Mouse (Mus musculus) stomach, postnatal 0 days (tissue): Measurements from ENCODE around the gene Gstm6. TPM values are rescaled to one million over a fixed set of nuclear protein-coding genes. Genes with fewer than 3 reads are reported as not detected.

ENCODE experiments used
- ATAC-seq: fragments of 200-750 bp; cut with Nextera tagmentation; 2 replicates; pipeline ENCODE4 v1.8.0; 2017; ENCODE audit not compliant: low FRiP score, low TSS enrichment
- DNase-seq: peaks from one replicate; pipeline ENCODE4 v3.0.0-alpha.2; 2016; ENCODE audit warnings: low spot score
- H3K27ac ChIP-seq: fragments of 300-500 bp; sonication (generic); replicated peaks from 2 replicates; pipeline ENCODE4 v1.5.1; 2014; ENCODE audit warnings: mild to moderate bottlenecking, control low read depth
- H3K27me3 ChIP-seq: fragments of 300-500 bp; sonication (generic); 2 replicates; pipeline ENCODE4 v1.6.1; 2014; ENCODE audit warnings: low read length; ENCODE audit not compliant: control insufficient read depth, insufficient read depth
- H3K36me3 ChIP-seq: fragments of 300-500 bp; sonication (generic); 2 replicates; pipeline ENCODE4 v1.6.1; 2014; ENCODE audit warnings: low read length, mixed read lengths; ENCODE audit not compliant: control insufficient read depth, insufficient read depth
- H3K4me1 ChIP-seq: fragments of 300-500 bp; sonication (generic); replicated peaks from 2 replicates; pipeline ENCODE4 v1.6.1; 2014; ENCODE audit warnings: antibody characterized with exemption; ENCODE audit not compliant: control insufficient read depth, insufficient read depth
- H3K4me2 ChIP-seq: fragments of 300-500 bp; sonication (generic); replicated peaks from 2 replicates; pipeline ENCODE4 v1.6.1; 2014; ENCODE audit warnings: low read depth, mild to moderate bottlenecking, control low read depth, moderate library complexity
- H3K4me3 ChIP-seq: fragments of 300-500 bp; sonication (generic); 2 replicates; pipeline ENCODE4 v1.5.1; 2014; ENCODE audit warnings: low read depth, low read length, control low read depth
- H3K9ac ChIP-seq: fragments of 300-500 bp; sonication (generic); 2 replicates; pipeline ENCODE4 v1.6.1; 2014; ENCODE audit warnings: mild to moderate bottlenecking, low read length, control low read depth, mixed read lengths
- H3K9me3 ChIP-seq: fragments of 300-500 bp; sonication (generic); 2 replicates; pipeline ENCODE4 v1.6.1; 2016; ENCODE audit warnings: low read length; ENCODE audit not compliant: control insufficient read depth
- CTCF ChIP-seq: IDR thresholded peaks from 2 replicates; pipeline ENCODE4 v1.5.1; 2016; ENCODE audit warnings: antibody characterized with exemption, low read depth, mild to moderate bottlenecking, moderate library complexity
- EP300 ChIP-seq: optimal IDR thresholded peaks from 2 replicates; pipeline ENCODE3; 2016; ENCODE audit warnings: antibody characterized with exemption
- WGBS: fragments of 180-500 bp; shearing (Covaris S2); extraction: QIAGEN DNeasy Blood & Tissue Kit; methylation state at CpG from one replicate; pipeline ENCODE4 v1.1.7; 2014; 5-methylcytosine and 5-hydroxymethylcytosine counted together
- polyA plus RNA-seq: library from polyadenylated mRNA; unstranded; fragments of >200 nt; fragmentation: Nextera tagmentation; extraction: Ambion mirVana; gene quantifications from 2 replicates; pipeline ENCODE4 v1.2.1, GENCODE M21; 2015

Gstm6 gene
- polyA plus RNA-seq, 1 experiment from 2014 or later = 13.7 TPM

GRCm38 (mm10) chr3:107917783-107918408 is 25.7 kb downstream of the Gstm6 start:
- Histone ChIP-seq H3K27ac (no peak overlapping the region), H3K27me3 (no peaks in the 10 kb centered on the region), H3K36me3 (no peaks in the 10 kb centered on the region), H3K4me2 (no peak overlapping the region), H3K9ac (no peak overlapping the region), H3K4me1 (no peaks in the 10 kb centered on the region), H3K9me3 (no peaks in the 10 kb centered on the region), H3K4me3 (no peak overlapping the region)
- TF ChIP-seq EP300 (no peak), CTCF (peak; percentile 91)
- 54% methylated on average over 7 of the region's 7 CpGs for WGBS
- peak; percentile 59 for DNase-seq
- peak; percentile 61 for ATAC-seq

DNA sequence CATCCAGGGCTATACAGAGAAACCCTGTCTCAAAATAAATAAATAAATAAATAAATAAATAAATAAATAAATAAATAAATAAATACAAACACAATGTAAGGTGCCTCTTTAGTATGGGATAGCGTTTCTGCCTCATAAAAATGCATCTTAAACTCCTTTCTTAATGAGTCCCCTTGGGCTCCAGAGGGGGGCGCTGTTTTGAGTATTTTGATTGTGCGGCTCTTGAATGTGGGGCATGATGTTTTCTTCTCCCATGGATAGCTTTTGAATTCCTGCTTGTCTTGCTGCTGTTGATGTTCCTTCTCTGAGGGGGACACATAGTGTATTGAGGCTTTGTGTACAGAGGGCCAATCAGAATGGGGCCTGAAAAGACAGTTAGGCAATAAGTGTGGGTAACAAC is 26.5 kb downstream of the Gstm6 start:
- H3K4me1 ChIP-seq = no peaks in the 10 kb centered on the region
- no peak overlapping the region for H3K4me3 ChIP-seq
- H3K27ac ChIP-seq = no peak overlapping the region
- TF ChIP-seq CTCF = peak; percentile 55
- no peak for TF ChIP-seq EP300
- no peaks in the 10 kb centered on the region for H3K36me3 ChIP-seq
- no peak overlapping the region for H3K9ac ChIP-seq
- DNase-seq (no peak), ATAC-seq (no peak)
- no peak overlapping the region for H3K4me2 ChIP-seq
- 79% methylated on average over 3 of the region's 3 CpGs for WGBS
- no peaks in the 10 kb centered on the region for H3K27me3 ChIP-seq
- H3K9me3 ChIP-seq = no peaks in the 10 kb centered on the region

GRCm38 (mm10) chr3:107916674-107917073 is 26.9 kb downstream of the Gstm6 start:
- ATAC-seq (no peak), DNase-seq (no peak)
- Histone ChIP-seq H3K4me1 (no peaks in the 10 kb centered on the region), H3K27ac (0 out of 2 replicates have a peak overlapping the region, but pooled peaks have one; percentile 40), H3K4me2 (no peak overlapping the region), H3K4me3 (no peak overlapping the region), H3K27me3 (no peaks in the 10 kb centered on the region), H3K9me3 (no peaks in the 10 kb centered on the region), H3K9ac (no peak overlapping the region), H3K36me3 (no peaks in the 10 kb centered on the region)
- 65% methylated on average over 15 of the region's 15 CpGs for WGBS
- TF ChIP-seq CTCF (no peak), EP300 (no peak)

DNA sequence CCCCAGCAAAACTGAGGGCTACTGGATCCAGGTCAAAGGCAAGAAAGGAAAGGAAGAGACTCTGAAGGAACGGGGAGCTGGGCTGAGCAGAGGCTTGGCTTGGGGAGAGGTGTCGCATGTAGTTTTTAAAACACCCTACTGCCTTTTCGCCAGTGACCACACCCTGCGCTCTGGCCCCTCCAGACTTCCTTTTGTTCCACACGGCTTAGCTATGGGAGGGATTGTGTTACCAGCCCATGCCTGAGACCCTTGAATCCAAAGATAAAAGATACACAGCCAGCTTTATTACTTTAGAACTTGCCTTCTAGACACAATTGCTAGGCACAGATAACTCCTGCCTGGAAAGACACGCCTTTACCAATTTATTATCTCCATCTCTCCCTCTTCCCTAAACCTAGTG is 37.6 kb downstream of the Gstm6 start:
- H3K36me3 ChIP-seq = no peaks in the 10 kb centered on the region
- DNase-seq = no peak
- 62% methylated on average over 6 of the region's 6 CpGs for WGBS
- no peak overlapping the region for H3K4me2 ChIP-seq
- no peaks in the 10 kb centered on the region for H3K4me1 ChIP-seq
- H3K27ac ChIP-seq = no peak overlapping the region
- no peak for TF ChIP-seq EP300
- TF ChIP-seq CTCF = no peak
- H3K9me3 ChIP-seq = no peaks in the 10 kb centered on the region
- no peak overlapping the region for H3K9ac ChIP-seq
- no peak for ATAC-seq
- no peak overlapping the region for H3K4me3 ChIP-seq
- no peaks in the 10 kb centered on the region for H3K27me3 ChIP-seq

DNA sequence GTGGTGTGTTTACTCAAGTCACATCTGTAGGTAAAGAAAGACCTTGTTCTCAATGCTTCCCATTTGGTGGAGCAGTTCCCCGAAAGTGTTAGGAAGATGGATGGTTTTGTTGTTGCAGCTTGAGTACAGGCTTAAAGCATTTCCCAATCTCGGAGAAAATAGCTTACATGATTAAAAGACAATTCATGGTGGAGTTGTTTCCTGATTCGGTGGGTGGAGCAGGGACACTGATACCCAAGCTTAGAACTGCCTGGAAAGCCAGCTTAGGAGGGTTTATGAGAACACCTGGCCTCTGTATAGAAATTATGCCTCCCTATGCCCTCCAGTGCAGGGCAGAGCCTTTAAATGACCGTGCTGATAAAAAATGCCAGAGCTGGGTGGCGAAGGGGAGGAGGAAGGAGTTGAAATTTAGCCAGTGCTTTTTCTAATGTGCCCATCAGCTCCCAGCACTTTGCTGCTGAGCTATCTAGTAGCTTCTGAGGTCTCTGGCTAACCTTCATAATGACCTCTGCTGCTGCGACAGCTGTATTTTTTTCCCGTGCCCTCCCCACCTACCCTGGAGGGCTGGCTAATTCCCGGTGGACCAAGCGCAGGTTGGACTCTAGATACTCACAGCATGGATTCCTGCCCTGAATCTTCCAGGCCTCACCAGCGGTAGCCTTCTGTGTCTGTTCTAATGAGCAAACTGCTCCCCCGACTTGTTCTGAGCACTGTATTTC is 42.4 kb downstream of the Gstm6 start:
- no peak for ATAC-seq
- H3K36me3 ChIP-seq = no peaks in the 10 kb centered on the region
- H3K9me3 ChIP-seq = no peaks in the 10 kb centered on the region
- H3K9ac ChIP-seq = no peak overlapping the region
- H3K27ac ChIP-seq = no peak overlapping the region
- H3K27me3 ChIP-seq = no peaks in the 10 kb centered on the region
- H3K4me3 ChIP-seq = no peak overlapping the region
- no peak overlapping the region for H3K4me2 ChIP-seq
- TF ChIP-seq CTCF = no peak
- TF ChIP-seq EP300 = no peak
- WGBS = 55% methylated on average over 11 of the region's 11 CpGs
- no peaks in the 10 kb centered on the region for H3K4me1 ChIP-seq
- DNase-seq = no peak

DNA sequence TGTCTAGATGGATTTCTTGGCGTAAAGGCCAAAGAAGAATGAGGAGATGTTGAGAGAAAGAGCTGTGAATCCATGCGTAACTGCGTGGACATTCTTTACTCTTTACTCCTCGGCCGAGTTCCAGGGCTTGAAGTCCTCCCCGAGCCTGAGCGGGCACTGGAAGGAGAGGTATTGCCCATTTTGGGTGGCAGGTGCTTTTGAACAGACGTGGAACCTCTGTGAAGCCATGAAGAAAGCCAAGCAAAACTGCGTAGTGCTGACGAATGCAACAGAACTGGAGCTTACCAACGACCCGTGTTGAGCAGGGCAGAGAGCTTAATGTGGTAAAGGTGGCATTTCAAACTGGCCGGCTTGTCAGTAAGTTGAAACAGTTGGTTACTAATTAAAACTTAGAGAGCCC is 44.9 kb downstream of the Gstm6 start:
- Histone ChIP-seq H3K4me1 (no peaks in the 10 kb centered on the region), H3K9ac (no peak overlapping the region), H3K27me3 (no peaks in the 10 kb centered on the region), H3K4me2 (no peak overlapping the region), H3K9me3 (no peaks in the 10 kb centered on the region), H3K36me3 (no peaks in the 10 kb centered on the region), H3K4me3 (no peak overlapping the region), H3K27ac (no peak overlapping the region)
- ATAC-seq (no peak), DNase-seq (no peak)
- no peak for TF ChIP-seq EP300
- no peak for TF ChIP-seq CTCF
- 94% methylated on average over 13 of the region's 13 CpGs for WGBS
